Mouse (Mus musculus): ENCODE results near the gene Lsp1.
A peak's percentile ranks its signal among the peaks of the same experiment; 100 is the strongest.

The Lsp1 gene

GRCm38 (mm10) chr7:142476271-142476670 lies 15.7 kb downstream of the Lsp1 start:
- DNase-seq (ENCODE audit: low read depth), result no peak

- no peak for DNase-seq (ENCODE audit: low read depth)
Observed at GRCm38 (mm10) chr7:142476795-142477452, 16.3 kb downstream of the Lsp1 start.

- DNase-seq (ENCODE audit: low read depth), result no peak
Observed at GRCm38 (mm10) chr7:142478001-142478400, 17.4 kb downstream of the Lsp1 start.

- no peak for DNase-seq (ENCODE audit: low read depth)
Observed at GRCm38 (mm10) chr7:142478574-142478973, 18.0 kb downstream of the Lsp1 start.

- DNase-seq (ENCODE audit: low read depth), result no peak
Observed at GRCm38 (mm10) chr7:142479307-142479706, 18.7 kb downstream of the Lsp1 start.

DNA sequence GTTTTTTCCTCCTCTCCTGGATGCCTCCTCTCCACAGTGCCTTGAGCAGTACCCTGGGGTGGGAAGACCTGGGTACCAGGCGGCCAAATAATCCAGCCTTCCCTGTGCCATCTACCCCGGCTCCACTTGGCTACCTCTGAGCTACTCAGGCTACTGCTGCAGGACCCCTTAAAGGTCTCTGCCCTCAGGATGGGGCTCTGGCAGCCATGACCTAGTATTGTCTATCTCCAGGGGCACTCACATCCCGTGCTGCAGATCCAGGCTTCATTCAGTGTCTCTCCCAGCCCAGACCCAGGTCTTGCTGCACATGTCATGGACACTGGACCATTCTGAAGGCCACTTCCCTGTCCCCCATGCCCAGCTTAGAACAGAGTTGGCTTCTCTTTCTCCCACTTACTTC lies 19.3 kb downstream of the Lsp1 start:
- no peak for DNase-seq (ENCODE audit: low read depth)

GRCm38 (mm10) chr7:142480661-142481060 lies 20.1 kb downstream of the Lsp1 start:
- DNase-seq (ENCODE audit: low read depth), result no peak

DNA sequence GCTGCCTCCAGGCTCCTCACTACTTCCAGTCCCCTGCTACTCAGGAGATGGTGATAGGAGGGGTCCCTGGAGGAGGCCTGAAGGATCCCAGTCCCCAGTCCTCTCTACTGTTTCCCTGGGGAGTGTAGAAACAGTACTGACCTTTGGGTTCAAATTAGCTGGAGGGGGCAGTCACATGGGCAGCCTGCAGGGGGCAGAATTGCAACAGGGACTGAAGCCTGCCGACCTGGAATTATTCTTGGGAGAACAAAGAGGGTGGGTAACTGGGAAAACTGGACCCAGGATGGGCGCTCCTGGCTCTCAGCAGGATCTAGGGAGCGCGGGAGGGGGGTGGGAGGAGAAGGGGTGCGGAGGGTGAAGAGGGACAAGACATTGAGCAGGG lies 20.6 kb downstream of the Lsp1 start:
- DNase-seq (ENCODE audit: low read depth), result peak; percentile 88

DNA sequence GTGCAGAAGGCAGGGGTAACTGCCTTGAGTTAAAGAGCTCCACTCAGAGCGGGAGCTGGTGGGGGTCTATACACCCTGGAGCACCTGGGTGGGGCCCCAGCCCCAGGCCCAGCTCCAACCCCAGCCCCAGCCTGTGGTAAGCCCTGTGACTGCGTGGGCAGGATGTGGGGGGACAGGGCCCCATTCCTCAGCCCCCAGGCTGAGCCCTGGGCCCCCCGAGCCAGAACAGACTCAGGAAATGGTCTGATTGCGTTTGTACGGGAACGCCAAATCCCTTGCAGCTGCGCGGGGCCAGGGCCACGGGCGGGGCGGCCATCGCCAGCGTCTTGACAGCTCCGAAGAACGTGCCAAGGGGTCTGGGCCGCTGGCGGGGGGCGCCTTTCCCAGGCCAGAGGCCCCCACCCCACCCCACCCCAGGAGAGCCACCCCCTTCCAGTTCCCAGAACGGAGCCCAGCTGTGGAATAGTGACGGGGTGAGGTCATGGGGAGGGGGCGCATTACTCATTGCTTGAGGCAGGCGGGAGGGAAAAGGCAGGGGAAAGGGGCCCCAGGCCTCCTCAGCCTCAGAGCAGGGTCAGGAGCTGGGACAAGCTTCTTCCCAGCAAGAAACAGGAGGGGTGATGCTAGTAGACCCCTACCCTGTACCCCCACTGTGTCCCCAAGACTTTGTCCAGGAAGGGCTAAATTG lies 21.1 kb downstream of the Lsp1 start:
- peak; percentile 83 for DNase-seq (ENCODE audit: low read depth)

DNA sequence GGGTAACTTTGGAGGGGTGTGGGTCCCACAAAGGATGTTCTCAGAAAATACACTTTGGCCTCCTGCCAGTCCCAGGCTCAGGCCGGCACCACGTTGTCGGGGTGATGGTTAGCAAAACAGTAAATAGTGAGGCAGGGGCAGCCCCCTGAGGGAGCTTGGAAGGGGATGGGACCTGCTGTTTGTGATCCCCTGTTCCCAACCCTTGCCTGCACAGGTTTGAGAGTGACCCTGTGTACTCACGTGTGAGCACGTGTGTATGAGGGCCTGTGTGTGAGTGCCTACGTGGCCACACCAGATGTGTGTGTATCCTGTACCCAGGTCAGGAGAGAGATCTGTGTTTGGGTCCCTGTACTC lies 21.6 kb downstream of the Lsp1 start:
- DNase-seq (ENCODE audit: low read depth), result peak; percentile 78

DNA sequence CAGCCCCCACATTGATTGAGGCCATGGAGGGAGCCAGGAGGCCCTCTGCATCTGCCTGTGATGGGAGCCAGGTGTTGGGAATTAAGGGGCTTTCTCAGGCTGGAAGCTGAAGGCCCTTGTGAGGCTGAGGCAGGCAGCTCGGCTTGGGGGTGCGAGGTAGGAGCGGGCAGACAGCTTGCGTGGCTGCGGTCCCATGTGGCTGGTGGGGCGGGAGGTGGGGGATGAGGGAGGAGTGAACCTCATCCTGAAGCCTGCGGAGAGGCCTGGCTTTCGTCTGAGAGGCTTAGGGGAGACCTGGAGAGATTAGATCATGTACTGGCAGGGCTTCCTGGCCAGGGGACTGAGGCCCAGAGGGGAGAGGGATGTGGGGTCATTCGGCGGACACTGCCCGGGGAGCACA lies 22.5 kb downstream of the Lsp1 start:
- peak; percentile 68 for DNase-seq (ENCODE audit: low read depth)

DNA sequence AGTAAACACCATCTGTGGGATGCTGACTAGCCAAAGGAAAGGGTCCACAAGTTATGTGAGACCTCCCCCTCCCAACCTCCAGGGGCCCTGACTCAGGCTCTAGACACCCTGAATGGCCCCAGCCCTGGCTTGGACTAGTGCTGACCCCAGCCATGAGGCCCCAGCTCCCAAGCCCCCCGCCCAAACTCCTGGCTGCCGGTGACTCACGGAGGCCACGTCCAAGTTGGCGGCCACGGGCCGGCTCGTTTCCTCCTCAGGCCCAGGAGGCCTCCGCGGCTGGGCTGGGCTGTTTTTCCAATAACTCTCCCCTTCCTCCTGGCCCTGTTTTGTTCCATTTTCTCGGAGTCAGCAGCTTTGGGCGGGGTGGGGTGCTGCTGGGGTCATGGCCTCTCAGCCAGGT lies 24.2 kb downstream of the Lsp1 start:
- peak; percentile 74 for DNase-seq (ENCODE audit: low read depth)

DNA sequence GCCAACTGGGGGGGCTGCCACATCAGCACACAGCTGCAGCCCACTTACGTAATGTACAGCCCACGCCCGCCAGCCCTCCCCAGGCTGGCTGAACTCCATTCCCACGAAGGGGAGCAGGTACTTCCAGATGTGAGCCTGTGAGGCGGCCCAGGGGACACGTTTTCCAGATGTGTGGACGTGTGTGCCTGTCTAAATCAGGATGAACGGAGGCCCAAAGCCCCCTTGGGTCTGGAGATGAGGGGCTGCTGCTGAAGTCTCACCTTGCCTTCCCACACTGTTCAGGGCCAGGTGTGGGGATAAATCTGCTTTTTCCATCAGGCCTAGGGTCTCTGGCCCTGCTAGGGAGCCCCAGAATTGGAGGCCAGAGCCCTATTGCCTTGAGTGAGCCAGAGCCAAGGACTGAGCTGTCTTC lies 26.1 kb downstream of the Lsp1 start:
- peak; percentile 27 for DNase-seq (ENCODE audit: low read depth)

DNA sequence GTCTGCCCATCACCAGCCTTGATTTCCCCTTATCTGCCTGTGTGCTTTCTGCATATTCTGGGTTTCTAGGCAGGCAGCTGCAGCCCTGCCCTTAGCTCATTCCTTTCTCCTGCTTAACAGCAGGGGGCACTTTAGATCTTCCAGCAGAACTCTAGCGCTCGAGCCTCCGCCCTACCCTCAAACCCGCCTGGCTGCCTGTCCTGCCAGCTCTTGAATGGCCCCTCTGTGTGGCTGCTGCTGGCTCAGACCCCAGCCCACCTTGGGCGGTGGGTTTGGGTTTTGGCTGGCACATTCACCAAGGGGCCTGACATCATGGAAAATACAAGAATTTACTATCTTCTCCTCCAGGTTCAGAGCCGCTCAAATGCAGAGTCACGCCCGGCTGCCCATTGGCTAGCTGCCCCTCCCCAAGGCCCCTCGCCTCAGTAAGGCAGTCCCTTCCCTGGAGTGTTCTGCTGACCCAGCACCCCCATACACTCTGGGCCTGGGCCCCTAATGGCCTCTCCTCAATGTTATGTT lies 26.8 kb downstream of the Lsp1 start:
- peak; percentile 28 for DNase-seq (ENCODE audit: low read depth)

DNA sequence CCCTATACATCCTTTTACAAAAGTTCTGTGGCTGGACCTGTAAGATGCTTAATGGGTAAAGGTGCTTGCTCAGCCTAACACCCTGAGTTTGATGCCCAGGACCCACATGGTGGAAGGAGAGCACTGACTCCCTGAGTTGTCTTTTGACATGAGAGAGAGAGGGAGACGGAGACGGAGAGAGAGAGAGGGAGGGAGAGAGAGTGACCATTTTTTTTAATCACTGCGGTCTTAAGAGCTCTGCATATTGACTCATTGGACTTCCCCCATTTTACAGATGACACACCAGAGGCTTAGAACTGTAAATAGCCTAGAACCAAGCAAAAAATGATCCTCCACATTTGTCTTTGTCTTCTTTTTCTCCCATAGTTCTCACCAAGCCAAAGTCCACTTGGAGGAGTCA lies 27.4 kb downstream of the Lsp1 start:
- DNase-seq (ENCODE audit: low read depth), result no peak

DNA sequence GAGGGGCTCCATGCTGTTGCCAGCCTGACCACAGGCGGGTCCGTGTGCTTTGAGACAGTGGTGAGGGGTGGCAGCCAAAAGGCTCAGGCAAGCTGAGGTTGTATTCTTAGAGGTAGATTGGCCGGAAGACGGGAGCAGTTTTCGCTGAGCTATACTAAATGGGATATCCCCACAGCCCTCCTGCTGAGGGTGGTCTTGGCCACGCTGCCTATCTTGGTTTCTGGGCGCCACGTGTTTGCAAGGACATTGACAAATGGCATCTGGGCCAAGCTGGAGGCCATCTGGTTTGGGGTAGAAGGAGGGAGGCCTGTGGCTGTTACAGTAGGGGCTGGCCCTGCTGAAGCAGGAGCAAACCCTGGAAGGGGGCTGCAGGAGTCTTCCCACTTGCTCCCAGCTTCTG lies 32.9 kb downstream of the Lsp1 start:
- DNase-seq (ENCODE audit: low read depth), result no peak

GRCm38 (mm10) chr7:142496158-142496557 lies 35.5 kb downstream of the Lsp1 start:
- no peak for DNase-seq (ENCODE audit: low read depth)

- no peak for DNase-seq (ENCODE audit: low read depth)
Observed at GRCm38 (mm10) chr7:142496800-142497199, 36.2 kb downstream of the Lsp1 start.

DNA sequence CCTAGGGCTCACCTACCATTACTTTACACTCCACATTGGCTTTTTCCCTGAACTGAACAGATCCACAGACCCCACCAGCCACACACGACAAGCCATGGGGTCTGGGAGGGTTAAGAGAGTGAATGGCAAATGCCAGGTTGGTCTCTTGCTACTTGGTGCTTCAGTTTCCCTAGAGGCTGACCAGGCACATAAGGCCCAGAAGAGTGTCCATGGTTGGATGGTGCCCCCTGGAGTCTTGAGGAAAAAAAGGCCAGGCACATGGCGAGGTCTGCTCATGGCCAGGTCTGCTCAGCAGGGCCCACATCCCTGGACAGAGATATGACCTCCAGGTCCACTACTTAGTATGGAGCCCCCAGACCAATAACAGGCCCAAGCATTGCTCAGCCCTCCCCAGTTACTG lies 37.2 kb downstream of the Lsp1 start:
- peak; percentile 68 for DNase-seq (ENCODE audit: low read depth)

DNA sequence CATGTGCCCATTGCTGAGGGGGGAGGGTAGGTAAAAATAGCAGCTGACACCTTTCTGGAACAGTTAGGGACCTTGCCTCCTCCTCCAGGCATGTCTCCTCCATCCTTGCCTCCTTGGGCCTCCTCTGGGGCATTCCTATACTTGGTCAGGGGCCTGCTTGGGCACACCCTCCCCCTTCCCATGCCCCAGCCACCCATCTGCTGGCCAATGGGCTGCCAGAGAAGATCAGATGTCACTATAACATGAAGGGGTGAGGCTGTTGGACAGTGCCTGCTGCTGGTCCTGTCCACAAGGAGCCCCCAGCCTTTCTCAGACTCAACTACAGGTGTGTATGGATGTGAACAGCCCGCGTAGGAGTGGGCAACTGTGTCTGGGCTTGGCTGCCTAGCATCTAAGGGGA lies 38.0 kb downstream of the Lsp1 start, which contains the start of gene Tnnt3:
Gene Tnnt3 (plus strand): TSS at position 262 of the 400 bp plus-strand sequence.
- no peak for DNase-seq (ENCODE audit: low read depth)

DNA sequence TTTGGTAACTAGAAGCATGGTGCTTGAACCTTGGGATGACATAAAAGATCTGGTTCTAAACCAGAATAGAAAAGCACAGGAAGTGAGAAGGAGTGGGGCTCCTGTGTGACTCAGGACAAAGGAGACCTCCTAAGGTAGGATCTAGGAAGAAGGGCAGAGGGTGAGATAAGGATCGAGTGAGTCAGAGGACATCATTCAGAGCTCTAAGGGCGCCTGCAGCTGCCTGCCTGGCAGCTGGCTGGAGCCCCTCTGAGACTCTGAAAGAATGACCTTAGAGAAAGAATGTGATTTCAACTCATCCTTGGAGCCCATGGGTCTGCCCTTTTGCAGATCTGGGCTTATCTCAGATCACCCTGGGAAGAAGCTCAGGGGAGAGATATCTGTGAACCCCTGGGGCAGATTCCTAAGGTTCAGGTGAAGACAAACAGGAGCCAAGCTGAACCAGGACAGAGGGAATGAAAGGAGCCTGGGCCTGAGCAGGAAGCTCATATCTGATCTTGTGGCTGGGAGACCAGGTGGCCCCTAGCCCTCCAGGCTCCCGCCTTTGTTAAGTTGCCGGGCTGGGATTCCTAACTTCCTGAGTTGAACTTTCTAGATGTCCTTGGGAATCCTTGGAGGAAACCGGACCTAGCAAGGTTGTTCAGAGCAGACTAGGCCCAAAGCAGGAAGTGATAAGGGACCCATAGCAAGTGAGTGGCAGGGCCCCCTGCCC lies 38.6 kb downstream of the Lsp1 start:
- DNase-seq (ENCODE audit: low read depth), result no peak

DNA sequence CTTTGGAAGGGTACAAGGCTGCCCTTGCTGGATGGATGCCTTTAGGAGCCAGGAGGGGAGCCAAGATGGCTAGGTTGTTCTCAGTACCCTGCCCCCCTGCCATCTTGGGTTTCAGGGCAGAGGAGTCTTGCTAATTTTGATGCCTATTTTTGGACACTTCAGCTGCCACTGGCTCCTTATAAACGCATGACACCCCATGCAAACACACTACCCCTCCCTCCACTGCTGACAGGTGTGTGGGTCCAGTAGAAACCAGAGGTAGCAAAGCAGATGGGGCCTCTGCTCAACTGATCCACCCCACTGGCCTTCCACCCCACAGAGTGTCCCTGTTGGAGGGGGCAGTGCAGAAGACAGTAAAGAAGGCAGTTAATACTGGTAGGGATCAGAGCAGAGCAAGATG lies 39.4 kb downstream of the Lsp1 start:
- DNase-seq (ENCODE audit: low read depth), result no peak

DNA sequence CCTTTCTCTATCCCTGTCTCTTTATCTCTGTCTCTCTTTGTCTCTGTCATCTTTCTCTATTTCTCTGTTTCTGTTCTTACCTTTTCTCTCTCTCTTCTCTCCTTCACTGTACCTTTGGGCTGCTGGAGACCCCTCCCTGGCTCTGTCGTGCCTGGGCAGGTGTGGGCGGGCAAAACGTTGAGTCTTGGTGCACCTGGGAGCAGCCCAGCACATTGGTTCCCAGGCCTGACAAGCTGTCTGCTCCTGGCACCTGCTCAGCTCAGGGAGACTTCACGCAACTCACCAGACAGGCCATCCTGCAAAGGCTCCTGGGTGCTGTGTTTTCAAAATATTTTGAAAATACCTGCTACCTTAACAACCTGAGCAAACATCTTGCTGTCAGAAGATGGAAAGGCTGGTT lies 42.6 kb downstream of the Lsp1 start:
- DNase-seq (ENCODE audit: low read depth), result no peak
